Mouse (Mus musculus): Measurements from ENCODE around the gene Ntn5.

Gene Ntn5

GRCm38 (mm10) chr7:45712022-45712757 is 28.4 kb downstream of the Ntn5 start:
- DNase-seq (ENCODE audit: low read depth, low spot score): no peak

GRCm38 (mm10) chr7:45713396-45713795 is 29.6 kb downstream of the Ntn5 start:
- DNase-seq (ENCODE audit: low read depth, low spot score): no peak

- no peak for DNase-seq (ENCODE audit: low read depth, low spot score)
Measured at GRCm38 (mm10) chr7:45713881-45714520, 30.2 kb downstream of the Ntn5 start.

GRCm38 (mm10) chr7:45714630-45715089 is 30.8 kb downstream of the Ntn5 start:
- DNase-seq (ENCODE audit: low read depth, low spot score): no peak

- peak; percentile 98 for DNase-seq (ENCODE audit: low read depth, low spot score)
Measured at GRCm38 (mm10) chr7:45715090-45715708, 31.4 kb downstream of the Ntn5 start, which contains the start of gene Rpl18. TSS of gene Rpl18 (plus strand) at chr7:45715457.

- no peak for DNase-seq (ENCODE audit: low read depth, low spot score)
Measured at GRCm38 (mm10) chr7:45715741-45716459, 32.1 kb downstream of the Ntn5 start.

- DNase-seq (ENCODE audit: low read depth, low spot score): no peak
Measured at GRCm38 (mm10) chr7:45716460-45716857, 32.6 kb downstream of the Ntn5 start.

- DNase-seq (ENCODE audit: low read depth, low spot score): no peak
Measured at GRCm38 (mm10) chr7:45716952-45717917, 33.4 kb downstream of the Ntn5 start.

- peak; percentile 99 for DNase-seq (ENCODE audit: low read depth, low spot score)
Measured at GRCm38 (mm10) chr7:45717918-45718297, 34.1 kb downstream of the Ntn5 start, which contains the start of gene Sphk2. TSS of gene Sphk2 (minus strand) at chr7:45718002.

- no peak for DNase-seq (ENCODE audit: low read depth, low spot score)
Measured at GRCm38 (mm10) chr7:45718331-45718730, 34.5 kb downstream of the Ntn5 start.

GRCm38 (mm10) chr7:45719180-45719579 is 35.4 kb downstream of the Ntn5 start:
- DNase-seq (ENCODE audit: low read depth, low spot score): no peak

- no peak for DNase-seq (ENCODE audit: low read depth, low spot score)
Measured at GRCm38 (mm10) chr7:45719738-45720412, 36.1 kb downstream of the Ntn5 start.

GRCm38 (mm10) chr7:45720413-45721233 is 36.8 kb downstream of the Ntn5 start, which contains the start of gene Fam83e:
TSS of gene Fam83e (plus strand) at chr7:45721212.
- DNase-seq (ENCODE audit: low read depth, low spot score): peak; percentile 38

- no peak for DNase-seq (ENCODE audit: low read depth, low spot score)
Measured at GRCm38 (mm10) chr7:45721234-45721571, 37.4 kb downstream of the Ntn5 start.

GRCm38 (mm10) chr7:45721642-45722347 is 38.0 kb downstream of the Ntn5 start:
- DNase-seq (ENCODE audit: low read depth, low spot score): no peak

- DNase-seq (ENCODE audit: low read depth, low spot score): no peak
Measured at GRCm38 (mm10) chr7:45722348-45722713, 38.5 kb downstream of the Ntn5 start.

GRCm38 (mm10) chr7:45723301-45723700 is 39.5 kb downstream of the Ntn5 start:
- no peak for DNase-seq (ENCODE audit: low read depth, low spot score)

GRCm38 (mm10) chr7:45723781-45724180 is 40.0 kb downstream of the Ntn5 start:
- DNase-seq (ENCODE audit: low read depth, low spot score): no peak

GRCm38 (mm10) chr7:45725151-45725550 is 41.3 kb downstream of the Ntn5 start:
- DNase-seq (ENCODE audit: low read depth, low spot score): no peak

All from CD4-positive, CD25-positive, alpha-beta regulatory T cell, adult 2 months (primary cell).